Mouse (Mus musculus): ENCODE measurements around the gene Mypop.

Mypop gene

GRCm38 (mm10) chr7:19017909-19018308 is 26.9 kb downstream of the Mypop start:
- DNase-seq (ENCODE audit: low read depth), result no peak

- DNase-seq (ENCODE audit: low read depth), result no peak
These were observed 30.0 kb downstream of the Mypop start for GRCm38 (mm10) chr7:19021048-19021447.

GRCm38 (mm10) chr7:19022189-19022958 is 31.3 kb downstream of the Mypop start:
- DNase-seq (ENCODE audit: low read depth), result no peak

- peak; percentile 75 for DNase-seq (ENCODE audit: low read depth)
These were observed 32.3 kb downstream of the Mypop start, which contains the start of gene Foxa3 for GRCm38 (mm10) chr7:19023357-19023814. Gene Foxa3, minus strand, starts transcription at chr7:19023538.

GRCm38 (mm10) chr7:19024096-19024506 is 33.1 kb downstream of the Mypop start, which contains the start of gene Sympk:
Gene Sympk, plus strand, starts transcription at chr7:19024377.
- peak; percentile 98 for DNase-seq (ENCODE audit: low read depth)

GRCm38 (mm10) chr7:19024581-19025255 is 33.7 kb downstream of the Mypop start:
- peak; percentile 30 for DNase-seq (ENCODE audit: low read depth)

- peak; percentile 70 for DNase-seq (ENCODE audit: low read depth)
These were observed 37.0 kb downstream of the Mypop start for GRCm38 (mm10) chr7:19028067-19028466.

- DNase-seq (ENCODE audit: low read depth), result peak; percentile 71
These were observed 38.1 kb downstream of the Mypop start for GRCm38 (mm10) chr7:19029084-19029653.

- no peak for DNase-seq (ENCODE audit: low read depth)
These were observed 40.6 kb downstream of the Mypop start for GRCm38 (mm10) chr7:19031641-19032040.

- DNase-seq (ENCODE audit: low read depth), result peak; percentile 46
These were observed 53.6 kb downstream of the Mypop start for GRCm38 (mm10) chr7:19044616-19045015.

- DNase-seq (ENCODE audit: low read depth), result no peak
These were observed 55.4 kb downstream of the Mypop start for GRCm38 (mm10) chr7:19046286-19047069.

- DNase-seq (ENCODE audit: low read depth), result no peak
These were observed 57.0 kb downstream of the Mypop start for GRCm38 (mm10) chr7:19048006-19048527.

- no peak for DNase-seq (ENCODE audit: low read depth)
These were observed 58.2 kb downstream of the Mypop start for GRCm38 (mm10) chr7:19049252-19049651.

GRCm38 (mm10) chr7:19050172-19050571 is 59.1 kb downstream of the Mypop start:
- no peak for DNase-seq (ENCODE audit: low read depth)

- no peak for DNase-seq (ENCODE audit: low read depth)
These were observed 60.1 kb downstream of the Mypop start for GRCm38 (mm10) chr7:19051161-19051560.
